Mouse (Mus musculus) kidney, embryonic 16.5 days (tissue): ENCODE measurements around the gene Gsta3. TPM values are rescaled to one million over a fixed set of nuclear protein-coding genes. Genes with fewer than 3 reads are reported as not detected.
"Not testable (repeated sequence)": the region's sequence is repeated elsewhere in the genome, so short reads cannot be mapped to it uniquely, and the experiment has no call there.

Experiments
- ATAC-seq: fragments of 200-750 bp; cut with Nextera tagmentation; 2 replicates; pipeline ENCODE4 v1.8.0; 2017; ENCODE audit warnings: moderate TSS enrichment; ENCODE audit not compliant: low FRiP score, low TSS enrichment
- H3K27ac ChIP-seq: fragments of 300-500 bp; sonication (generic); 2 replicates; pipeline ENCODE4 v1.5.1; 2014; ENCODE audit warnings: low read length
- H3K27me3 ChIP-seq: fragments of 300-500 bp; sonication (generic); 2 replicates; pipeline ENCODE4 v1.6.1; 2014; ENCODE audit warnings: low read length, control low read depth, mixed read lengths; ENCODE audit not compliant: insufficient read depth
- H3K36me3 ChIP-seq: fragments of 300-500 bp; sonication (generic); 2 replicates; pipeline ENCODE4 v1.6.1; 2014; ENCODE audit warnings: low read length, control low read depth, mixed read lengths; ENCODE audit not compliant: insufficient read depth
- H3K4me1 ChIP-seq: fragments of 300-500 bp; sonication (generic); 2 replicates; pipeline ENCODE4 v1.6.1; 2014; ENCODE audit warnings: low read length, control low read depth, mixed read lengths; ENCODE audit not compliant: insufficient read depth
- H3K4me2 ChIP-seq: fragments of 300-500 bp; sonication (generic); replicated peaks from 2 replicates; pipeline ENCODE4 v1.6.1; 2014; ENCODE audit warnings: low read depth, low read length
- H3K4me3 ChIP-seq: fragments of 300-500 bp; sonication (generic); 2 replicates; pipeline ENCODE4 v1.5.1; 2014; ENCODE audit warnings: mild to moderate bottlenecking, low read length
- H3K9ac ChIP-seq: fragments of 300-500 bp; sonication (generic); replicated peaks from 2 replicates; pipeline ENCODE4 v1.6.1; 2014; ENCODE audit warnings: low read length
- H3K9me3 ChIP-seq: fragments of 300-500 bp; sonication (generic); 2 replicates; pipeline ENCODE4 v1.6.1; 2016; ENCODE audit warnings: low read length, control low read depth
- WGBS: fragments of 180-500 bp; shearing (Covaris S2); extraction: QIAGEN DNeasy Blood & Tissue Kit; methylation state at CpG from one replicate; pipeline ENCODE4 v1.1.7; 2014; 5-methylcytosine and 5-hydroxymethylcytosine counted together
- polyA plus RNA-seq: library from polyadenylated mRNA; unstranded; fragments of >200 nt; fragmentation: Nextera tagmentation; extraction: Ambion mirVana; gene quantifications from 2 replicates; pipeline ENCODE4 v1.2.1, GENCODE M21; 2015

Gsta3 gene
- polyA plus RNA-seq, 1 experiment from 2014 or later, result 14.4 TPM

- 89% methylated on average over 1 of the region's 1 CpGs for whole genome bisulfite sequencing
- no peak for ATAC-seq
- Histone ChIP-seq H3K9me3 (no peaks in the 10 kb centered on the region), H3K27ac (no peak overlapping the region), H3K27me3 (no peaks in the 10 kb centered on the region), H3K36me3 (no peaks in the 10 kb centered on the region), H3K4me2 (no peak overlapping the region), H3K4me3 (no peak overlapping the region), H3K9ac (no peak overlapping the region), H3K4me1 (no peaks in the 10 kb centered on the region)
Observed at GRCm38 (mm10) chr1:21266766-21267165, 26.4 kb downstream of the Gsta3 start.

GRCm38 (mm10) chr1:21267466-21267865 is 27.1 kb downstream of the Gsta3 start:
- WGBS, result 82% methylated on average over 5 of the region's 7 CpGs
- ATAC-seq, H3K4me1 ChIP-seq, H3K27ac ChIP-seq, H3K9me3 ChIP-seq, H3K27me3 ChIP-seq, H3K36me3 ChIP-seq, H3K4me3 ChIP-seq, H3K9ac ChIP-seq, H3K4me2 ChIP-seq: not testable (repeated sequence)

GRCm38 (mm10) chr1:21271343-21272055 is 31.1 kb downstream of the Gsta3 start:
- H3K9me3 ChIP-seq, result no peaks in the 10 kb centered on the region
- H3K4me1 ChIP-seq, result no peaks in the 10 kb centered on the region
- H3K4me2 ChIP-seq, result peak overlapping the region; percentile 56
- no peaks in the 10 kb centered on the region for H3K27me3 ChIP-seq
- H3K27ac ChIP-seq, result no peak overlapping the region
- 24% methylated on average over 18 of the region's 18 CpGs for WGBS
- peak overlapping the region; percentile 38 for H3K9ac ChIP-seq
- H3K4me3 ChIP-seq, result peak overlapping the region; percentile 31
- H3K36me3 ChIP-seq, result no peaks in the 10 kb centered on the region
- peak; percentile 92 for ATAC-seq

- H3K4me3 ChIP-seq, result peak overlapping the region; percentile 31
- no peaks in the 10 kb centered on the region for H3K9me3 ChIP-seq
- peak overlapping the region; percentile 56 for H3K4me2 ChIP-seq
- no peaks in the 10 kb centered on the region for H3K27me3 ChIP-seq
- no peaks in the 10 kb centered on the region for H3K4me1 ChIP-seq
- H3K9ac ChIP-seq, result peak overlapping the region; percentile 38
- WGBS, result 21% methylated on average over 14 of the region's 14 CpGs
- H3K36me3 ChIP-seq, result no peaks in the 10 kb centered on the region
- H3K27ac ChIP-seq, result no peak overlapping the region
- peak; percentile 55; the same call in 1 of the 2 replicates for ATAC-seq
Observed at GRCm38 (mm10) chr1:21272056-21272431, 31.7 kb downstream of the Gsta3 start.

- 85% methylated on average over 6 of the region's 6 CpGs for WGBS
- H3K27ac ChIP-seq, result no peak overlapping the region
- ATAC-seq, result no peak
- no peak overlapping the region for H3K4me2 ChIP-seq
- no peaks in the 10 kb centered on the region for H3K9me3 ChIP-seq
- H3K36me3 ChIP-seq, result no peaks in the 10 kb centered on the region
- H3K4me3 ChIP-seq, result no peak overlapping the region
- no peak overlapping the region for H3K9ac ChIP-seq
- no peaks in the 10 kb centered on the region for H3K4me1 ChIP-seq
- no peaks in the 10 kb centered on the region for H3K27me3 ChIP-seq
Observed at GRCm38 (mm10) chr1:21273091-21273490, 32.7 kb downstream of the Gsta3 start.

GRCm38 (mm10) chr1:21274437-21275040 is 34.1 kb downstream of the Gsta3 start:
- no peak for ATAC-seq
- Histone ChIP-seq H3K9ac (no peak overlapping the region), H3K27me3 (no peaks in the 10 kb centered on the region), H3K4me1 (no peaks in the 10 kb centered on the region), H3K4me2 (no peak overlapping the region), H3K27ac (no peak overlapping the region), H3K4me3 (no peak overlapping the region), H3K9me3 (no peaks in the 10 kb centered on the region), H3K36me3 (no peaks in the 10 kb centered on the region)
- WGBS, result 78% methylated on average over 2 of the region's 2 CpGs

- H3K4me1 ChIP-seq, H3K9ac ChIP-seq, H3K27me3 ChIP-seq, H3K4me3 ChIP-seq, H3K4me2 ChIP-seq, ATAC-seq, H3K36me3 ChIP-seq, H3K27ac ChIP-seq, H3K9me3 ChIP-seq: not testable (repeated sequence)
- 86% methylated on average over 5 of the region's 5 CpGs for WGBS
Observed at GRCm38 (mm10) chr1:21275366-21275765, 35.0 kb downstream of the Gsta3 start.

- not testable (repeated sequence) for H3K27me3 ChIP-seq, H3K9ac ChIP-seq, H3K4me3 ChIP-seq, H3K4me2 ChIP-seq, H3K4me1 ChIP-seq, H3K36me3 ChIP-seq, ATAC-seq, H3K27ac ChIP-seq, H3K9me3 ChIP-seq
- WGBS, result 44% methylated on average over 2 of the region's 2 CpGs
Observed at GRCm38 (mm10) chr1:21276158-21276557, 35.8 kb downstream of the Gsta3 start.

GRCm38 (mm10) chr1:21280306-21280705 is 39.9 kb downstream of the Gsta3 start:
- no peak for ATAC-seq

GRCm38 (mm10) chr1:21284644-21285043 is 44.3 kb downstream of the Gsta3 start:
- not testable (repeated sequence) for H3K9ac ChIP-seq, H3K36me3 ChIP-seq, H3K4me1 ChIP-seq, H3K4me2 ChIP-seq, H3K9me3 ChIP-seq, ATAC-seq, H3K27ac ChIP-seq, H3K27me3 ChIP-seq, H3K4me3 ChIP-seq
- WGBS, result 69% methylated on average over 2 of the region's 2 CpGs

More at GRCm38 (mm10) chr1:21280306-21280705, 39.9 kb downstream of the Gsta3 start:
- Histone ChIP-seq H3K4me1 (no peaks in the 10 kb centered on the region), H3K36me3 (no peaks in the 10 kb centered on the region), H3K9me3 (no peaks in the 10 kb centered on the region), H3K27ac (no peak overlapping the region), H3K9ac (no peak overlapping the region), H3K4me2 (no peak overlapping the region), H3K27me3 (no peaks in the 10 kb centered on the region), H3K4me3 (no peak overlapping the region)
- WGBS, result 87% methylated on average over 2 of the region's 2 CpGs
